Mouse (Mus musculus): Measurements from ENCODE around the gene Kdm7a. TPM values are rescaled to one million over a fixed set of nuclear protein-coding genes. Genes with fewer than 3 reads are reported as not detected.

The Kdm7a gene
- polyA plus RNA-seq, 1 experiment from 2014 or later = 13.8 TPM

DNA sequence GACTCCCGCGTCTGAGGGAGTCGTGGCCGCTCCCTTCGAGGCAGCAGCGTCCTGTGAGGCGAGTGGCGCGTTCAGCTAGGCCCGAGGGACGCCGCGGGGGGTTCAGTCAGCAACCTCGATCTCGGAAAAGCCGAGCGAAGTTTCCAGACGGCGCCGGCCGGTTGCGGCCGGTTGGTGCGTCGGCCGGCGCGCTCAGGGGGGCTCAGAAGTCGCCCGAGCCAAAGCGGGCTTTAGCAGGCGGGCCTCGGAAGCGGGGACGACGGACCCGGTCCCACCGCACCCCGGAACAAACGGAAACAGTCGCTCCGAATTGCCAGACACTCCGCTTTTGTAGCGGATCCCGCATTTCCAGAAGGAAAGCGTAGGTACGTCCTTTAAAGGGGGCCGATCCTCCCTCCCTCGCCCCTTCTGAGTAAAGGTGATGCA lies 88.1 kb downstream of the Kdm7a start:
- H3K9ac ChIP-seq = peak overlapping the region; percentile 75
- no peak for ATAC-seq
- 11% methylated on average over 49 of the region's 49 CpGs for WGBS (ENCODE audit: insufficient replicate concordance)
- H3K4me2 ChIP-seq = peak overlapping the region; percentile 90
- no peaks in the 10 kb centered on the region for H3K36me3 ChIP-seq
- H3K9me3 ChIP-seq (replicated peaks) = no peaks in the 10 kb centered on the region
- H3K27ac ChIP-seq = no peak overlapping the region
- H3K4me3 ChIP-seq = peak overlapping the region; percentile 90
- H3K4me1 ChIP-seq = peaks cover 15% of the 10 kb centered on the region
- H3K27me3 ChIP-seq (replicated peaks) = peaks cover 80% of the 10 kb centered on the region

DNA sequence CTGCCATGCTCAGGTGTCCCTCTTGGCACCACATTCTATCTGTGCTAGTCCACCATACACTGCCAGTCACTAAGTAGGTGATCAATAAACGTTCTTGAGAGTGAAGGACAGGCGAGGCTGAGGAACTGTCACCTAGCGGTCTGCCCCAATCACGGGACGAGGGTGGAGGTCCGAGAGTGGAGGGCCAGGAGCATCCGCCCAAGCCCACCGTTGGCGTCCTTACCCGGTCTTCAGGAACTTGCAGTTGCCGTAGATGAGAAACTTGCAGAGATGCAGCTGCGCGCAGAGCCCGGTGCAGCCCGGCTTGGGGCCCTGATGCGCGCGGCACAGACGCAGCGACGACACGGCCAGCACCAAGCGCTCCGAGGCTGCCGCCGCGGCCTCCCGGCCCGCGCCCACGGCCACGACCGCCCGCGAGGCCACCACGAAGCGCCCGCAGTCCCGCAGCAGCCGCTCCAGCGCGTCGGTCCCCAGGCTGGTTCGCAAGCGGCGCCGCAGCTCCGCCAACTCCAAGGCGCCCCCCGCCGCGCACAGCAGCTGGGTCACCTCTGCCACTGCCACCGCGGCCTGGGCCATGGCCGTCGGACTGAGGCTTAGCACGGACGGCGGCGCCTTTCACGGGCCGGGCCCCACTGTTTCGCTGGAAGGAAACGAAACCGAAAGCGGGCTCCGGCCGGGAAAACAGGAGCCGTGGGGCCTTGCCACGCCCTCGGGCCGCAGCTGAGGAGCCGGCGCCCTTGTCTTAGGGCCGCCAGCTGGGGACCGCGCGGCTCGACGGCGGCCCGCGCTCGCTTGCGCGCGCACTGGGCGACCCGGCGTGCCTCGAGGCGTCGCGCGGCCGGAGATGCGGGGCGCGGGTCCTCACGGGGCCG lies 88.8 kb downstream of the Kdm7a start, which contains the start of gene Parp12:
Parp12 (minus strand) TSS at position 766 of the 872 bp plus-strand sequence.
- WGBS (ENCODE audit: insufficient replicate concordance) = 2% methylated on average over 100 of the region's 101 CpGs

DNA sequence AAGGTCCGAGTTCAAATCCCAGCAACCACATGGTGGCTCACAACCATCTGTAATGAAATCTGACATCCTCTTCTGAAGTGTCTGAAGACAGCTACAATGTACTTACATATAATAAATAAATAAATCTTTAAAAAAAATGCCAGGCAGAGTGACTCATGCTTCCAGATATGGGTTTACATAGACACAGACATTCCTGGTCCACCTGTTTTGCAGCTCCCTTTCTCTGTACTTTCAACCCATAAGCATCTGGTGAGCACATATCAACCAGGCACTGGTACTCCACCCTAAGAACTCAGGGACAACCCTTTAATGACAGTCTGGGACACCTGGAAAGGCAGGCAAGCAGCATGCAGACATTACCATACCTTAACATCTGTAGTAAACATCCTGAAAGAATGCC lies 91.2 kb downstream of the Kdm7a start:
- Histone ChIP-seq H3K27me3 (replicated peaks) (peaks cover 72% of the 10 kb centered on the region), H3K27ac (no peak overlapping the region), H3K4me3 (no peak overlapping the region), H3K4me1 (peaks cover 15% of the 10 kb centered on the region), H3K4me2 (no peak overlapping the region), H3K36me3 (no peaks in the 10 kb centered on the region), H3K9ac (no peak overlapping the region), H3K9me3 (replicated peaks) (no peaks in the 10 kb centered on the region)
- no peak for ATAC-seq
- 67% methylated on average over 1 of the region's 1 CpGs for WGBS (ENCODE audit: insufficient replicate concordance)

More for the DNA sequence above, 88.8 kb downstream of the Kdm7a start, which contains the start of gene Parp12:
- peaks cover 80% of the 10 kb centered on the region for H3K27me3 ChIP-seq (replicated peaks)
- H3K27ac ChIP-seq = no peak within 1 kb of the TSS
- peak within 1 kb of the TSS; percentile 75 for H3K9ac ChIP-seq
- H3K4me1 ChIP-seq = peaks cover 15% of the 10 kb centered on the region
- no peaks in the 10 kb centered on the region for H3K9me3 ChIP-seq (replicated peaks)
- H3K36me3 ChIP-seq = no peaks in the 10 kb centered on the region
- H3K4me3 ChIP-seq = peak within 1 kb of the TSS; percentile 90
- peak; percentile 82 for ATAC-seq
- H3K4me2 ChIP-seq = peak within 1 kb of the TSS; percentile 90

DNA sequence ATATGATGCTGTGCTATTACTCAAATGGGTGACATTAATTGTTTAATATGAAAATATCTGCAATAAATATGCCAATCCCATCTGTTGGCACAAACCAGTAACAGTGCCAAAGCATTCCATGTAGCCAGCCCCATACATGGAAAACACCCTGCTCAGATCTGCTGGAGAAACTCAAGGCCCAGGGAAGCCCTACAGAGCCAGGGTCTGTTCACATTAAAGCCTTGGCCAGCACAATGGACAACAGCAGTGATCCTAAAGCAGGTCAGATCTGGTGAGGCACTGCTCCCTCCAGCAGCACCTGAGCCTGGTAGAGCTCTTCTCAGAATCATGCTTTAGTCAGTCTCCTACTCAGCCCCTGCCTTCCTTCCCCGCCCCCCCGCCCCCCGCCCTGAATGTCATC lies 93.4 kb downstream of the Kdm7a start:
- peaks cover 8% of the 10 kb centered on the region for H3K4me1 ChIP-seq
- no peaks in the 10 kb centered on the region for H3K9me3 ChIP-seq (replicated peaks)
- no peak overlapping the region for H3K4me3 ChIP-seq
- no peak for ATAC-seq
- WGBS (ENCODE audit: insufficient replicate concordance) = 86% methylated on average over 3 of the region's 3 CpGs
- no peak overlapping the region for H3K9ac ChIP-seq
- H3K36me3 ChIP-seq = no peaks in the 10 kb centered on the region
- H3K27me3 ChIP-seq (replicated peaks) = peaks cover 49% of the 10 kb centered on the region
- no peak overlapping the region for H3K4me2 ChIP-seq
- H3K27ac ChIP-seq = no peak overlapping the region

DNA sequence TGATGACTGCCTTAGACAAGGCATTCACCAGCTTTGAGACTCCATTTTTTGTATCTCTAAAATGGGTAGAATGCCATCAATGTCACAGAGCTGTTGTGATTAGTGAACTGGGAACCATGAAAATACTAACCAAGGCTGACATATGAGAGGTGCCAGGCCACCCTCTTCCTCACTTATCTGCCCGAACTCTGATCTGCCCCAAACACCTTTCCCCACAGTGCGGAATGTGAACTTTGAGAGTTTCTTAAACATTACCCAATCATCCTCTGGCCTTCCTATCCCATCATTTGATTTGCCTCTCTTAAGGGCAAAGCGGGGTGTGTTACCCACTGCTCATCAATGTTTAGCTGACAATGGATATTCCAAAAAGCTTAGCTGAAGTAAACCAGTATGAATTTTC lies 93.9 kb downstream of the Kdm7a start:
- 61% methylated on average over 3 of the region's 3 CpGs for WGBS (ENCODE audit: insufficient replicate concordance)
- Histone ChIP-seq H3K4me2 (no peak overlapping the region), H3K9ac (no peak overlapping the region), H3K27ac (no peak overlapping the region), H3K4me1 (peaks cover 8% of the 10 kb centered on the region), H3K36me3 (no peaks in the 10 kb centered on the region), H3K27me3 (replicated peaks) (peaks cover 45% of the 10 kb centered on the region), H3K9me3 (replicated peaks) (no peaks in the 10 kb centered on the region), H3K4me3 (no peak overlapping the region)
- no peak for ATAC-seq

DNA sequence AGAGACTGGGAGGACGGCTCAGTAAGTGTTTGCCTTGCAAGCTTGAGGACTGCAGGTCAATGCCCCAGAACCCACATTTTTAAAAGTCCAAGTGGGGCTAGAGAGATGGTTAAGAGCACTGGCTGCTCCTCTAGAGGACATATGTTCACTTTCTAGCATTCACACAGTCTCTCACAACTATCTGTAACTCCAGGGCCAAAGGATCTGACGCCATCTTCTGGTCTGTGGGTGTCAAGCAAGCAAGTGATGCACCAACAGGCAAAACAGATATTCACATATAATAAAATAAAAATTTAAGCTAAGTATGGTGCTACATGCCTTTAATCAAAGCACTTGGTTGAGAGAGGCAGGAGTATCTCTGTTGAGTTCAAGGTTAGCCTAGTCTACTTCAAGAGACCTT lies 99.8 kb downstream of the Kdm7a start:
- no peak for ATAC-seq
- H3K4me3 ChIP-seq = no peak overlapping the region
- H3K36me3 ChIP-seq = no peaks in the 10 kb centered on the region
- H3K9me3 ChIP-seq (replicated peaks) = no peaks in the 10 kb centered on the region
- 56% methylated on average over 2 of the region's 2 CpGs for WGBS (ENCODE audit: insufficient replicate concordance)
- no peak overlapping the region for H3K27ac ChIP-seq
- no peak overlapping the region for H3K9ac ChIP-seq
- no peaks in the 10 kb centered on the region for H3K4me1 ChIP-seq
- H3K4me2 ChIP-seq = no peak overlapping the region
- no peaks in the 10 kb centered on the region for H3K27me3 ChIP-seq (replicated peaks)

DNA sequence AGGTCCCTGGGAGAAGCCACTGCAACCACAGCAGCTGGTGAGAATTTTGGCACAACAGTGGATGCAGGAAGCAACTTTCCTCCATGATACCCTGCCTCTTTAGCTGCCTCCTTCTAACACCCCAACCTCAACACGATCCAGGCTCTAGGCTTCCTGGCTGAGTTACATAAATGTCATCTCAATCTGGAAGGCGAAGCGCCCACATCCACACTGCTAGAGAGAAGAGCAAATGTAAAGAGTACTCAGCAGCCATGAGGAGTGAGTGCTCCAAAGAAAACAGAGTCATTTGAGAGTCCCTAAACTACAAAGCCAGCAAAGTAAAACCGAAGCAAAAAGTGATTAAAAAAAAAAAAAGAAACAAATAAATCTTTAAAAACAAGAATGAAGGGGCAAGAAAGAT lies 102.0 kb downstream of the Kdm7a start:
- no peaks in the 10 kb centered on the region for H3K9me3 ChIP-seq (replicated peaks)
- H3K4me1 ChIP-seq = no peaks in the 10 kb centered on the region
- H3K27ac ChIP-seq = no peak overlapping the region
- 58% methylated on average over 4 of the region's 4 CpGs for WGBS (ENCODE audit: insufficient replicate concordance)
- no peak overlapping the region for H3K4me3 ChIP-seq
- H3K36me3 ChIP-seq = no peaks in the 10 kb centered on the region
- no peak overlapping the region for H3K4me2 ChIP-seq
- no peak for ATAC-seq
- no peak overlapping the region for H3K9ac ChIP-seq
- no peaks in the 10 kb centered on the region for H3K27me3 ChIP-seq (replicated peaks)

Other genes with a start within 250 kb of the Kdm7a start
- gene Parp12, start 88.4 kb downstream of the Kdm7a start, polyA plus RNA-seq (2016; fragmentation: Nextera tagmentation; extraction: Ambion mirVana) = 3.1 and 3.7 TPM in 2 replicates
- 8.0 and 10.3 TPM in 2 replicates for gene Slc37a3, start 170.9 kb upstream of the Kdm7a start, polyA plus RNA-seq (2016; fragmentation: Nextera tagmentation; extraction: Ambion mirVana)
- 0.11 and 0.27 TPM in 2 replicates for gene Rab19, start 174.4 kb upstream of the Kdm7a start, polyA plus RNA-seq (2016; fragmentation: Nextera tagmentation; extraction: Ambion mirVana)
- gene Mkrn1, start 213.7 kb upstream of the Kdm7a start, polyA plus RNA-seq (2016; fragmentation: Nextera tagmentation; extraction: Ambion mirVana) = 160 and 163 TPM in 2 replicates